Mouse (Mus musculus): ENCODE results near the gene Smyd3. TPM values are rescaled to one million over a fixed set of nuclear protein-coding genes. Genes with fewer than 3 reads are reported as not detected.

Smyd3 gene
- polyA plus RNA-seq, 1 experiment: 19.9 TPM

DNA sequence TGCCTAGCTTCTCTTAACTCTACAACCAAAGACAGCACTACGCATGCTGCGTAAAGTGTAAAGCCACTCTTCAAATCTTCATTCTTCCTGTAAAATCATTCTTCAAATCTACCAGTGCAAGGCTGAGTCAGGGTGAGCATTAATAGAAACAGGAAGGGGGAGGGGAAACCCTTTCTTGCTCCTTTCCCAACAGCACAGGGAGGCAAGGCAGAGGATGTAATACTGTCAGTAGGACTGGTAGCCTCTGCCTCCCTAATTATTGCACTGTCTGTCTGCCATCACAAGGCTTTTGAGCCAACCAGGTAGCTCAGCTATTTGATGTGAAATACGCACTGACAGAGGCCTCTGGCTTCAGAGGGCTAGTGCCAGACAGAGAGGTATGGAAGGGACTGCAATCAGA is 507.1 kb downstream of the Smyd3 start:
- no peak for TF ChIP-seq POLR2A (IDR thresholded peaks at IDR 0.05; ENCODE audit: borderline replicate concordance, low read depth, low read length)
- no peak for TF ChIP-seq CTCF (IDR thresholded peaks at IDR 0.05; ENCODE audit: low read depth, low read length)
- H3K27ac ChIP-seq (ENCODE audit: insufficient read depth, low read depth, low read length): peak overlapping the region; percentile 70
- H3K4me1 ChIP-seq (ENCODE audit: control insufficient read depth, insufficient read depth, low read length): peaks cover 40% of the 10 kb centered on the region
- H3K4me3 ChIP-seq (ENCODE audit: insufficient read depth, low read length): no peak overlapping the region

DNA sequence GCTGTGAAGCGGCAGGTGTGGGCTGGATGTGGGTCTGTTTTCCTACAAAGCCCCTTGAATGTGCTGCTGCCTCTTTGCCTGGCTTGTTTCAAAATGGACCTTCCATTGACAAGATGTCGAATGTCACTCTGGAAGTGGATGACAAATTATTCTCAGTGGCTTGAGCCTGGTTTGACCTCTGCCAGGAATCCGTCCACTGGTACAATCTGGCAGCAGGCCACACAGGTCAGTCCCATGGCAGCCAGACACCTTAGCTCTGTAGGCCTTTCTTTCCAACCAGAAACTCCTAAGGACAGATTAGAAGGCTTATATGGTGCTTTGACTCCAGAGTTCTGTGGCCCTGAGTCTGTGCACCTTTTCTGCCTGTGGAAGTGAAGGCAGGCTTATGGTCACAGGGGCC is 507.9 kb downstream of the Smyd3 start:
- H3K4me1 ChIP-seq (ENCODE audit: control insufficient read depth, insufficient read depth, low read length): peaks cover 40% of the 10 kb centered on the region
- peak overlapping the region; percentile 70; the same call in 1 of the 2 replicates for H3K27ac ChIP-seq (ENCODE audit: insufficient read depth, low read depth, low read length)

DNA sequence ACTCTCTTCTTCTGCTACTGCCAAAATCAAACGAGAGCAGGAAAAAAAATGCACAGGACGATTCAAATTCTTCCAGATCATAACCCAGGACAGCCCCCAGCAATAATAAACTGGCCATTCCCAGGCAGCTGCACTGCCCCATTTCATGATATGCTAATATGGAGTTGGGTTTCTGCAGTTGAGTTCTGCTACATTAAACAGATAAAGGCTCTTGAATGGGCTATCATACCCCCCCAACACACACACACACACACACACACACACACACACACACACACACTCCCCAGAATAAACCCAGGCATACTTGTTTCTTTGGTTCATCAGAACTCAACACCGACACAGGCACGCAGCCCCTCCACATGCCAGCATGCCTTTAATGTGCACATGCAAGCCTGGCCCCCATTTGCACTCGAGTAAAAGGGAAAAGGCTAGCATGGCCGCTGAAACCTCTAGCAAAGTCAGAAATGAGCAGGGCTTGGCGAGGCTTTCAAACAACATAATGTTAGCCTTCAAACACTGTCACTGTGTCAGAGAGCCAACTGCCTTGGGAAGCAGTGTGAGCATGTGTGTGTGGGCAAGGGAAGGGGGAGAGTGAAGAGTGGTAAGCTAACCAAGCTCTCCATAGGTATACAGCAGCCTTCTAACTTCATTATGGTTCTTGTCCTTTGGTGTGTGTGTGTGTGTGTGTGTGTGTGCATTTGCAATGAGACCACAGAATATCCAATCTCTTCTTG is 513.5 kb downstream of the Smyd3 start:
- Histone ChIP-seq H3K4me1 (ENCODE audit: control insufficient read depth, insufficient read depth, low read length) (peaks cover 7% of the 10 kb centered on the region), H3K27ac (ENCODE audit: insufficient read depth, low read depth, low read length) (no peak overlapping the region), H3K4me3 (ENCODE audit: insufficient read depth, low read length) (no peak overlapping the region)
- TF ChIP-seq POLR2A (IDR thresholded peaks at IDR 0.05; ENCODE audit: borderline replicate concordance, low read depth, low read length): no peak
- no peak for TF ChIP-seq CTCF (IDR thresholded peaks at IDR 0.05; ENCODE audit: low read depth, low read length)

More for the DNA sequence above, 507.9 kb downstream of the Smyd3 start:
- H3K4me3 ChIP-seq (ENCODE audit: insufficient read depth, low read length): no peak overlapping the region
- no peak for TF ChIP-seq POLR2A (IDR thresholded peaks at IDR 0.05; ENCODE audit: borderline replicate concordance, low read depth, low read length)
- TF ChIP-seq CTCF (IDR thresholded peaks at IDR 0.05; ENCODE audit: low read depth, low read length): no peak

DNA sequence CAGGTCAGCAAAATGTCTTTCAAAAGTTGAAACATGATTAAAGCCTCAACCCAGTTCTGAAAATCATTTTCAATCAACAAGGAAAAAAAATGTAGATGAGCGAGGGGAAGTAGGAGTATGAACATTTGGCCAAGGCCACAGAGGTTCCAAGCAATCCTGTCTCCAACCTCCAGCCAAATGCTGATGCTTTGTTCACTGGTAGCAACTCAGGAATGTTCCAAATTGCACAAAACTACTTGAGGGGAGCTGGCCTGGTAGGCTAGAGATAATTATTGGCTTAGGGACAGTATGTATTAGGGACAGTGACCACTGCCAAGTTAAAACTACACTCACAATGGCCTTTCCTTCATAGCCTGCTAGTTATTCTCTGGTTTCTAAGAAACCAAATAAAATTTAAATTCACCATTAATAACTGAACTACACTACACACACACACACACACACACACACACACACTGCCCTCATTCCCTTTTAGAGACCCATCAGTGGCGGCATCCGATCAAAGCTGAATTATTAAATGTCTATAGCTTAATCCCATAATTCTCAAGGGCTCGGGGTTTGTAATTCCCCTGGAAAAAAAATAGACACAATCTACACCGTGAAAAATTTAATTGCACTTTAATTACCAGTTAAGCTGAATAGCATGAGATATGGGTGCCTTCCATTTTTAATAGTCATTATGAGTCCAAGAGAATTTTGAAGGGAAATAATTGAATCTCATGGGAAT is 514.3 kb downstream of the Smyd3 start:
- H3K4me1 ChIP-seq (ENCODE audit: control insufficient read depth, insufficient read depth, low read length): peaks cover 6% of the 10 kb centered on the region
- H3K4me3 ChIP-seq (ENCODE audit: insufficient read depth, low read length): no peak overlapping the region
- no peak overlapping the region for H3K27ac ChIP-seq (ENCODE audit: insufficient read depth, low read depth, low read length)
- TF ChIP-seq POLR2A (IDR thresholded peaks at IDR 0.05; ENCODE audit: borderline replicate concordance, low read depth, low read length) (no peak), CTCF (IDR thresholded peaks at IDR 0.05; ENCODE audit: low read depth, low read length) (no peak)

DNA sequence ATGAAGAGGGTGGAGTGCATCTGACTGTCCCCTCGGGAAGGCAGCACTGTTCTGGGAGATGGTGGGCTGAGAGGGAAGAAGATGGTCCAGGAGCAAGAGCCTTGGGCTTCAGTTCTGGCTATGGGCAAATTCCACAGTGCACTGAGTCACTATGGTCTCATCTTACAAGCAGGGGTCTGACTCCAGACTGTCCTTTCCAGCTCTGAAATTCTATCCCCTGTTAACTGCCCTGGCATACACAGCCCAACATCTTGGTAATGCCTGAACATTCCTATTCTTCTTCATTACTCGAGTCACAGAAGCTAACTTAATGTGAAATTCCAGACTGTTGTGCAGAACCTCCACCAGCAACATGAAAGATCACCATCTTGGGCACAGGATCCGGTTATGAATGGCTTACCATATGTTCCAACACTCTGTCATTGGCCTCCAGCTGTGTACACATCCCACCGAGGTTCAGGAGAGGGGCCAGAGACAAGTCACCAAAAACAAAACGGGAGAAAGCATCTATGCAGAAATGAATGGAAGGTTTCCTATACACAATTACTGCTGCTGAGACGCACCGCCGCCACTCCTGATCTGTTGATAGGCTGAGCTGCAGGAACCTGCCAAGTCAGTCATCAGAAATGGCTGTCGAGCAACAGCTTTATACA is 517.8 kb downstream of the Smyd3 start:
- no peak overlapping the region for H3K27ac ChIP-seq (ENCODE audit: insufficient read depth, low read depth, low read length)
- TF ChIP-seq CTCF (IDR thresholded peaks at IDR 0.05; ENCODE audit: low read depth, low read length) (no peak), POLR2A (IDR thresholded peaks at IDR 0.05; ENCODE audit: borderline replicate concordance, low read depth, low read length) (no peak)

DNA sequence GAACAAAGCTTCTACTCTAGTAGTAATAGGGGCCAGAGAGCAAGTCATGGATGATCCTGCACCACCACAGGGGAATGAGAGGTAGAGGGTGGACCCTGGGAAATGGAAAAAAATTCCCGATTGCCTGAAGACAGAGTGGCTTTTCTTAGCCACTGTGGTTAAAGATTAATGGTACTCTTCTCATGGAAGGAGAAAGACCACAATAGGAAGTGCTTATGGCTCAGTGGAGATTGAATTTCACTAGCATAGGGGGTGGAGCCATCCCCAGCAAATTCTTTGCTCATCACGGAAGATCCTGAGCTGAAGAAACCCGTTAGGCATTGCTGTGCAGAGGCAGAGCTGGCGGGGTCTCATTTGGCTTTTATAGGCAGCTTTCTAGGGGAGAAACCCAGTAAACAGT is 520.0 kb downstream of the Smyd3 start:
- no peak for TF ChIP-seq POLR2A (IDR thresholded peaks at IDR 0.05; ENCODE audit: borderline replicate concordance, low read depth, low read length)
- no peak for TF ChIP-seq CTCF (IDR thresholded peaks at IDR 0.05; ENCODE audit: low read depth, low read length)
- H3K4me3 ChIP-seq (ENCODE audit: insufficient read depth, low read length): no peak overlapping the region
- no peak overlapping the region for H3K27ac ChIP-seq (ENCODE audit: insufficient read depth, low read depth, low read length)

More for the DNA sequence above, 517.8 kb downstream of the Smyd3 start:
- H3K4me1 ChIP-seq (ENCODE audit: control insufficient read depth, insufficient read depth, low read length): peaks cover 2% of the 10 kb centered on the region
- no peak overlapping the region for H3K4me3 ChIP-seq (ENCODE audit: insufficient read depth, low read length)

DNA sequence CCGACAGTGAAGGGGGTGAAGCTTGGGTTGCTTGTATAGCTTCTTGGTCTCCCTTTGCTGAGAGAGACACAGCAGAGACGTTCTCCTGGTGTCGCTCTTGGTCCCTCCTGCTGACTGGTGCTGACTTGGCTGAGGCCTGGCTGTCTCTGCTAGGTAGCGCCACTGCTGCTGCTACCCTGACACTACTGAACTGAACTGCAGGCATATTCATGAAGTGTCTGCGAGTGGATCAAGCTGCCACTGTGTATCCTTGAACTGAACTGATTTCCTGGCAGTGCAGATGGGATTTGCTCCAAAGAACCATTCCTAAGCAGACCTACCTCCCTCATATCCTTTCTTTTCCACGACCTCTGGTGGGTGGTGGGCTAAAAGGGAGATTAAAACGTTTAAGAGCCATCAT is 523.6 kb downstream of the Smyd3 start:
- H3K27ac ChIP-seq (ENCODE audit: insufficient read depth, low read depth, low read length): no peak overlapping the region
- peaks cover 7% of the 10 kb centered on the region for H3K4me1 ChIP-seq (ENCODE audit: control insufficient read depth, insufficient read depth, low read length)
- H3K4me3 ChIP-seq (ENCODE audit: insufficient read depth, low read length): no peak overlapping the region
- TF ChIP-seq POLR2A (IDR thresholded peaks at IDR 0.05; ENCODE audit: borderline replicate concordance, low read depth, low read length): no peak
- no peak for TF ChIP-seq CTCF (IDR thresholded peaks at IDR 0.05; ENCODE audit: low read depth, low read length)

More for the DNA sequence above, 520.0 kb downstream of the Smyd3 start:
- H3K4me1 ChIP-seq (ENCODE audit: control insufficient read depth, insufficient read depth, low read length): peaks cover 2% of the 10 kb centered on the region

DNA sequence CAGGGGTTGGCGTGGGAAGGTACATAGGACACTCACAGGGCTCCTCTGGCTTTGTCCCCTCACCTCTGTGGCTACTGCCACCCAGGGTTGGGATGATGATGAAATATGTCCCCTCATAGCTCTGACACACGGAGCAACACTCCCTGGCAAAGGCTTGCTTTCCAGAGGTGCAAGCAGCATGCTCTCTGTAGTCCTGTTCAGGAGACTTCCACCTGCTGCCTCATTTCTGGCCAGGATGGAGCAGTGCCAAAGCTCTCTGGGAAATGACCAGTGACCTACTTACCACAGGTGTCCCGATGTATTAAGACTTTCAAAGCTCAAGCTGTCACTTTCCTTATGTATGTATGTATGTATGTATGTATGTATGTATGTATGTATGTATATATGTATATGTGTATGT is 525.3 kb downstream of the Smyd3 start:
- no peak for TF ChIP-seq POLR2A (IDR thresholded peaks at IDR 0.05; ENCODE audit: borderline replicate concordance, low read depth, low read length)
- no peak for TF ChIP-seq CTCF (IDR thresholded peaks at IDR 0.05; ENCODE audit: low read depth, low read length)
- H3K4me3 ChIP-seq (ENCODE audit: insufficient read depth, low read length): no peak overlapping the region

DNA sequence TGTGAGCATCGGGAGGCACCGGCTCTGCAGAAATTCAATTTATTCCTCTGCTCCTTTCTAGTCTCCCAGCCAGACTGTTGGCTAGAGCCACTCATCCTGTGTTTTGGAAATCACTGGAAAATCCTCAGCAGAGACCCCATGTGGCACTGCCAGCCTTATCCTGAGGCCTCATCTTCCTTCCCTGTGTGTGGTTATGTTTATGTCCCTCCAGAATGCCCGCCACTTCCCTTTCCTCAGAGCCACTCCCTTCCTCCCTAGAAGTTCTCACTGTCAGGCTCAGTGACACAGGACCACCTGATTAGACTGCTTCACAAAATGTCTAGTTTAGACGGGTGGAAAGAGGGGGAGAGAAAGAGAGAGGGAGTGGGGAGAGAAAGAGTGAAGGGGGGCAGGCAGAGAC is 526.4 kb downstream of the Smyd3 start:
- Histone ChIP-seq H3K27ac (ENCODE audit: insufficient read depth, low read depth, low read length) (no peak overlapping the region), H3K4me1 (ENCODE audit: control insufficient read depth, insufficient read depth, low read length) (peaks cover 7% of the 10 kb centered on the region), H3K4me3 (ENCODE audit: insufficient read depth, low read length) (no peak overlapping the region)
- TF ChIP-seq POLR2A (IDR thresholded peaks at IDR 0.05; ENCODE audit: borderline replicate concordance, low read depth, low read length): no peak
- TF ChIP-seq CTCF (IDR thresholded peaks at IDR 0.05; ENCODE audit: low read depth, low read length): no peak

More for the DNA sequence above, 525.3 kb downstream of the Smyd3 start:
- Histone ChIP-seq H3K4me1 (ENCODE audit: control insufficient read depth, insufficient read depth, low read length) (peaks cover 7% of the 10 kb centered on the region), H3K27ac (ENCODE audit: insufficient read depth, low read depth, low read length) (no peak overlapping the region)

Measured in bone marrow macrophage, adult 2 months (primary cell).